Mouse (Mus musculus): ENCODE results near the gene Casp8ap2. TPM values are rescaled to one million over a fixed set of nuclear protein-coding genes. Genes with fewer than 3 reads are reported as not detected.

Casp8ap2 gene
- 47.0 and 50.4 TPM in 2 replicates for polyA plus RNA-seq (2015; fragmentation: Nextera tagmentation; extraction: Ambion mirVana)

DNA sequence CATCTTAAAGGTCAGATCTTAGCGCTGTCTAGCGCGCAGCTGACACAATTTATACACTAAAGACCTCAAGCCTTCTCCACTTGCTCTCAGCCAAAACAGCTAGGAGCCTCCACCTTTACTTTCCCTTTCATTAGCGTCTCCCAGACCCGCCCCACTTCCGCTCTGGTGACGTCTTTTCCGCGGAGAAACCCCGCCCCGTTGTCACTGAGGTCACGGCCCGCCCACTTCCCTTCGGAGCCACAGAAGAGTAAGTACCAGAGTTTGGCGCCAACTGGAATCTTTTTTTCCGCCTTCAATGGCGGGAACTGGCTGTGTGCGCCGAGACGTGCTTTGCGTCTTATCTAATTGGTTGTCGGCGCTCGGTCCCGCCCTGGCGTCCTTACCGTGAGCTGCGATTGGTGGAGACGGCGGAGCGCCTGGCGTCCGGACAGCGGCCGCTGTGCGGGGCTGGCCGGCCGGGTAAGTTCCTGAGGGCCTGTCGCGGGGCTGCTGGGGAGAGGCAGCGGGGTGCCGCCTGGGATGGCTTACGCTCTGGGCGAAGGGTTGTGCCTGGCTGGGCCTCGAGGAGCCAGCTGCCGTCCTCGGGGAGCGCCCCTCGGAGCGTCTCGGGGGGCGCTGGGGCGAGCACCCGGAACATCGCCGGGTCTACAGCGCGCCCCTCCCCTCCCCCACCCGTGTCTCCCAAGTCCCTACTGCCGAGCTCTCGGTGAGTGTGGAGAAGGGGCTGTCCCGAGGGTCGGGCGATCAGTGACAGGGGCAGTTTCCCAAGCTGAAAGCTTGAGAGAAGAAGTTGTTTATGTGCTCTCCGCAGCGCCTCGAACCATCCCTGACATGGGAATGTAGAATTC is at the start of gene Casp8ap2:
Gene Casp8ap2, plus strand, starts transcription at position 418 of the 848 bp plus-strand sequence.
- H3K27me3 ChIP-seq (ENCODE audit: control insufficient read depth, insufficient read depth, low read depth, low read length) = no peaks in the 10 kb centered on the region
- H3K4me1 ChIP-seq (replicated peaks; ENCODE audit: control insufficient read depth, insufficient read depth, low read length) = peaks cover 11% of the 10 kb centered on the region
- peak within 1 kb of the TSS; percentile 93 for H3K4me3 ChIP-seq (ENCODE audit: low read length)
- H3K9me3 ChIP-seq (ENCODE audit: control insufficient read depth, low read length) = no peaks in the 10 kb centered on the region
- H3K27ac ChIP-seq (ENCODE audit: low read length) = peak within 1 kb of the TSS; percentile 81
- peak within 1 kb of the TSS; percentile 89 for H3K9ac ChIP-seq (ENCODE audit: low read length)
- under 1% methylated on average over 58 of the region's 67 CpGs for WGBS
- no peaks in the 10 kb centered on the region for H3K36me3 ChIP-seq (ENCODE audit: control insufficient read depth, insufficient read depth, low read length)
- peak within 1 kb of the TSS; percentile 85 for H3K4me2 ChIP-seq (ENCODE audit: low read depth, low read length)
- ATAC-seq (ENCODE audit: low read depth) = peak; percentile 99

DNA sequence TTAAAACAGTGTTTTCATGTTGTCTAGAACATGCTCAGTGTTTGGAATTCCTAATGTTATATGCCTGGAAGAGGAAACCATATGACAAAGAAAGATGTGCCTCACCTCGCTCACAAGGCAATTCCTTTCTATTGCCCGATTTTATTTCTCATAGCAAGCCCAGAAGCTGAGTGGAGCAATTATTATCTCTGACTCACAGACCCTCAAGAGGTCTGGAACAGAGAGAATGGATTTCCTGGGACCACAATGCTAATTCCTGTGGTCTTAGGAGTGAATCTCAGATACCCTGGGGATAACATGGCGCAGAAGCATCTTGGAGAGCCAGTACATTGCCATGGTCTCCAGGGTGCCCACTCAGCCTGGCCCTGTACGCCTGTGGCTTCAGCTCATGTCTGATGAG is 46.2 kb upstream of the Casp8ap2 start:
- Histone ChIP-seq H3K4me1 (replicated peaks; ENCODE audit: control insufficient read depth, insufficient read depth, low read length) (no peaks in the 10 kb centered on the region), H3K36me3 (ENCODE audit: control insufficient read depth, insufficient read depth, low read length) (0 out of 2 replicates have a peak, but pooled peaks cover 3% of the 10 kb centered on the region), H3K27me3 (ENCODE audit: control insufficient read depth, insufficient read depth, low read depth, low read length) (no peaks in the 10 kb centered on the region), H3K4me3 (ENCODE audit: low read length) (no peak overlapping the region), H3K9me3 (ENCODE audit: control insufficient read depth, low read length) (no peaks in the 10 kb centered on the region), H3K27ac (ENCODE audit: low read length) (no peak overlapping the region), H3K9ac (ENCODE audit: low read length) (no peak overlapping the region), H3K4me2 (ENCODE audit: low read depth, low read length) (no peak overlapping the region)
- no peak for ATAC-seq (ENCODE audit: low read depth)
- WGBS = 81% methylated on average over 4 of the region's 4 CpGs

DNA sequence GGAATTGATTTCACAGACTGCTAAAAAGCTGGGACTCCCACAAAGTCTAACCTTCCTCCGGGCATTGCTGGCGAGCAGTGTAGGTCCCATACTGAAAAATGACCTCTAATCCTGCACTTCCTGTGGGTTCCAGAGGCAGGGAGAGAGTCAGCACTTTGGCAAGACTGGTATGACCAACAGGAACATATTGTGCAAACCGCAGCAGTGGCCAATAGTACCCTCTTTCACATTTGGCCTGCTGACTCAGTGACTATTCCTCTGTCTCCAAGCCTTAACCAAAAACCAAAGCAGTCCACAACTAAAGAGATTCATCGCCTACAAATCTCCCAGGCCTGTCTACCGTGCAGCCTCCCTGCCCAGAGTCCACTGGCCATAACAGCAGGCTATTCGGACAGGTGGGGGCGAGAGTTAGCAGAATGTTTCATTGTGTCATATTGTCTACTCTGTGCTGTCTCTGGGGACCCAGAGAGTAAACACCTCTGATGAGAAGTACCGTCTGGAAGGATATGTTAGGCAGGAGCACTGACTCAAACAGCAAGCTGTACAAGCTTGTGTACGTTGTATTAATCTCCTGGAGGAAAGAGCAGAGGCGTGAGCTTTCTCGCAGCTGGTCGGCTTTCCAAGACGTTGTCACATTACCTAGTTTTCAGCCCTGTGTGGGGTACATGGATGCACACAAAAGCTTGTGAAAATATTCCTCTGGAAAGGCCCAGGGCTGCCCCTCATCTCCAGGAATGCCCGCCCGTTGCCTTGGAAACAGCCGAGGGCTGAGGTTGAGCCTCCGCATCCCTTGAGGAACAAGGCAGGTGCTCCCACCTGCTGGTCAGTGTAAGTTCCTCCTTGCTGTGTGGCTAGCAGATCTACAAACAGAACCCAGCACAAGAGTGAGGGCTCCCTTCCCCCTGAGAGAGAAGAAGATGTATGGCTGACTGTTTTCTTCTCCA is 45.0 kb upstream of the Casp8ap2 start:
- peak; percentile 41 for ATAC-seq (ENCODE audit: low read depth)

DNA sequence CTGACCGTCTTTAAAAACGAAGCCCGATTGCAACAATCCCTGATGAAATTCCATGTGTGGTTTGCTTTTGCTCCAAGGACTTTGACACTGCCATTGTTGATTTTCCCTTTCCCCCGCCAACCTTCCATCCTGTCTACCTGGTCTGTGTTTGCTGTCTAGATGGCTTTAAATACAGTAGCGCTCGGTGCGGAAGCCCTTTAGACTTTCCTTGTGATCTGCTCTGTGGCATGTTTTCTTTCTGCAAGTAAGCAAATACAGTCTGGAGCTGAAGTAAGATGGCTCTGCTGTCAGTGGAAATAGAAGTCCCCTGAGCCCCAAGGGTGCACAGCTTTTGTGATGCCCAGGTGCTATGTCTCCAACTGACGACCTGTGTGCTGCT is 44.3 kb upstream of the Casp8ap2 start:
- H3K9me3 ChIP-seq (ENCODE audit: control insufficient read depth, low read length) = no peaks in the 10 kb centered on the region
- 0 out of 2 replicates have a peak, but pooled peaks cover 3% of the 10 kb centered on the region for H3K36me3 ChIP-seq (ENCODE audit: control insufficient read depth, insufficient read depth, low read length)
- H3K4me2 ChIP-seq (ENCODE audit: low read depth, low read length) = no peak overlapping the region
- no peak overlapping the region for H3K4me3 ChIP-seq (ENCODE audit: low read length)
- H3K27ac ChIP-seq (ENCODE audit: low read length) = no peak overlapping the region
- H3K27me3 ChIP-seq (ENCODE audit: control insufficient read depth, insufficient read depth, low read depth, low read length) = no peaks in the 10 kb centered on the region
- 50% methylated on average over 8 of the region's 8 CpGs for WGBS
- H3K9ac ChIP-seq (ENCODE audit: low read length) = no peak overlapping the region
- ATAC-seq (ENCODE audit: low read depth) = no peak
- no peaks in the 10 kb centered on the region for H3K4me1 ChIP-seq (replicated peaks; ENCODE audit: control insufficient read depth, insufficient read depth, low read length)

More for the DNA sequence above, 45.0 kb upstream of the Casp8ap2 start:
- Histone ChIP-seq H3K4me1 (replicated peaks; ENCODE audit: control insufficient read depth, insufficient read depth, low read length) (no peaks in the 10 kb centered on the region), H3K9me3 (ENCODE audit: control insufficient read depth, low read length) (no peaks in the 10 kb centered on the region), H3K27me3 (ENCODE audit: control insufficient read depth, insufficient read depth, low read depth, low read length) (no peaks in the 10 kb centered on the region), H3K27ac (ENCODE audit: low read length) (no peak overlapping the region), H3K4me2 (ENCODE audit: low read depth, low read length) (no peak overlapping the region), H3K4me3 (ENCODE audit: low read length) (no peak overlapping the region), H3K36me3 (ENCODE audit: control insufficient read depth, insufficient read depth, low read length) (0 out of 2 replicates have a peak, but pooled peaks cover 3% of the 10 kb centered on the region), H3K9ac (ENCODE audit: low read length) (no peak overlapping the region)
- 53% methylated on average over 17 of the region's 17 CpGs for WGBS

DNA sequence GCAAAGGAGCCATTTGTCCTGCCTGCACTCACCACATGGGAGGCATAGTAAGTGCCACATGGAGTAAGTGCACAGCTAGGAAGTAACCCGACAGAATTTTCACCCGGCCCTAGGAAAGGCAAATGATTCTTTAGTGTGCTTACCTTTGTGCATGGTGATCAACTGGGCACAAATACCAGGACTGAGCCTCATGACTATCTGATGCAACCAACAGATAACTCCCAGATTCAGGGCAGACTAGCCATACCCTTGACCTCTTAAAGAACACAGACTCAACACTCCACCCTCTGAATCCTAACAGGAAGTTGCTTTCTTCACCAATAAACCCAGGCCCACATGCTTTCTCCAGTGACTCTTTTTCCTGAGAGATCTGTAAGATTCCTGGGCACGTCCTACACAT is 43.8 kb upstream of the Casp8ap2 start:
- H3K4me3 ChIP-seq (ENCODE audit: low read length) = no peak overlapping the region
- H3K9me3 ChIP-seq (ENCODE audit: control insufficient read depth, low read length) = no peaks in the 10 kb centered on the region
- H3K4me2 ChIP-seq (ENCODE audit: low read depth, low read length) = no peak overlapping the region
- H3K36me3 ChIP-seq (ENCODE audit: control insufficient read depth, insufficient read depth, low read length) = 0 out of 2 replicates have a peak, but pooled peaks cover 1% of the 10 kb centered on the region
- no peaks in the 10 kb centered on the region for H3K27me3 ChIP-seq (ENCODE audit: control insufficient read depth, insufficient read depth, low read depth, low read length)
- 44% methylated on average over 3 of the region's 3 CpGs for WGBS
- no peaks in the 10 kb centered on the region for H3K4me1 ChIP-seq (replicated peaks; ENCODE audit: control insufficient read depth, insufficient read depth, low read length)
- H3K27ac ChIP-seq (ENCODE audit: low read length) = no peak overlapping the region
- H3K9ac ChIP-seq (ENCODE audit: low read length) = no peak overlapping the region
- no peak for ATAC-seq (ENCODE audit: low read depth)

DNA sequence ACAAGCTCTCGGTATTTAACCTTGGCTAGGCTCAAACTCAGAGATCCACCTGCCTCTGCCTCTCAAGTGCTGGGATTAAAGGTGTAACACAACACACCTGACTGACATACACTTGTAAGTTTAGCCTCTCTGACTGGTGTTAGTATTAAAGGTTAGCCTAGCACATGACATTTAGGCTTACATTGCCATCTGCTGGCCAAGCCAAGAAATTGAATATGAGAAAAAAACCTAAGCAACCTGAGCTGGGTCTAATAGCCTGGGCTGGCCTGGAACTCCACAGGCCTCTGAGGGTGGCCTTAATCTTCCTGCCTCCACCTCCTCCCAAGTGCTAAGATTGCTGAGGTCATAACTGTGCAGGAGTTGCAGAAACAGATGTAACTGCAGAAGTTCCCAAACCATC is 43.1 kb upstream of the Casp8ap2 start:
- 0 out of 2 replicates have a peak, but pooled peaks cover 2% of the 10 kb centered on the region for H3K36me3 ChIP-seq (ENCODE audit: control insufficient read depth, insufficient read depth, low read length)
- no peak overlapping the region for H3K4me2 ChIP-seq (ENCODE audit: low read depth, low read length)
- no peak overlapping the region for H3K9ac ChIP-seq (ENCODE audit: low read length)
- H3K27ac ChIP-seq (ENCODE audit: low read length) = no peak overlapping the region
- no peaks in the 10 kb centered on the region for H3K27me3 ChIP-seq (ENCODE audit: control insufficient read depth, insufficient read depth, low read depth, low read length)
- WGBS = 59% methylated on average over 1 of the region's 1 CpGs
- no peaks in the 10 kb centered on the region for H3K9me3 ChIP-seq (ENCODE audit: control insufficient read depth, low read length)
- peak; percentile 50; the same call in 1 of the 2 replicates for ATAC-seq (ENCODE audit: low read depth)
- H3K4me3 ChIP-seq (ENCODE audit: low read length) = no peak overlapping the region
- no peaks in the 10 kb centered on the region for H3K4me1 ChIP-seq (replicated peaks; ENCODE audit: control insufficient read depth, insufficient read depth, low read length)

DNA sequence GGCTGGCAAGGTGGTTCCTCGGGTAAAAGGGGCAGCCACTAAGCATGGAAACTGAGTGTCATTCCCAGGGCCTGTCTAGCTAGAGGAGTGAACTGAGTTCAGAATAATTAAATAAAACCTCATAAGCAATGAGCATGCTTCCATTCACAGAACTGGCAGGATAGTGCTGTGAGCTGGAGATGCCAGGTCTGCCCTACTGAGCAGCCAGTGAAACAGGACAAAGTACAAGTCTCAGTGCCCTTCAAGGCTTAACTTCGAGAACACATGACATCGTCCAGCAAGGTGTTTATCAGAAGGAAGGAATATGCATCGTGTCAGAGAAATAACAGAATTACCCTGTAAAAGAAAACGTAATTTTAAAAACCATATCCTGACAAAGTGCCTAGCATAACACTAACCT is 41.7 kb upstream of the Casp8ap2 start:
- Histone ChIP-seq H3K4me2 (ENCODE audit: low read depth, low read length) (no peak overlapping the region), H3K27me3 (ENCODE audit: control insufficient read depth, insufficient read depth, low read depth, low read length) (no peaks in the 10 kb centered on the region), H3K27ac (ENCODE audit: low read length) (no peak overlapping the region), H3K4me1 (replicated peaks; ENCODE audit: control insufficient read depth, insufficient read depth, low read length) (no peaks in the 10 kb centered on the region), H3K36me3 (ENCODE audit: control insufficient read depth, insufficient read depth, low read length) (0 out of 2 replicates have a peak, but pooled peaks cover 2% of the 10 kb centered on the region), H3K9ac (ENCODE audit: low read length) (no peak overlapping the region), H3K4me3 (ENCODE audit: low read length) (no peak overlapping the region), H3K9me3 (ENCODE audit: control insufficient read depth, low read length) (no peaks in the 10 kb centered on the region)
- no peak for ATAC-seq (ENCODE audit: low read depth)
- 82% methylated on average over 5 of the region's 5 CpGs for whole genome bisulfite sequencing

DNA sequence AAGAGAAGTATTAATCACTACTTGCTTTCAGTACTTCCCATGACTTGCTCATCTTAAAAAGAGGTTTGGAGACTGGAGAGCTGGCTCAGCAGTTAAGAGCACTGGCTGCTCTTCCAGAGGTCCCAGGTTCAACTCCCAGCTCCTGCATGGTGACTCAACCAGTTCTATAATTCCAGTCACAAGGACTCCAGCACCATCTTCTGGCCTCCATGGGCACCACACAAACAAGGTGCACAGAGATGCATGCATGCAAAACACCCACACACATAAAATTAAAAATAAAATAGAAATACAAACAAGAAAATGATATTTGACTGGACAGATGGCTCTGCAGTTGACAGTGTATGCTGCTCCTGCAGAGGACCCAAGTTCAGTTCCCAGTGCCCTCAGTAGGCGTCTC is 40.6 kb upstream of the Casp8ap2 start:
- H3K4me3 ChIP-seq (ENCODE audit: low read length) = no peak overlapping the region
- no peaks in the 10 kb centered on the region for H3K27me3 ChIP-seq (ENCODE audit: control insufficient read depth, insufficient read depth, low read depth, low read length)
- no peak for ATAC-seq (ENCODE audit: low read depth)
- H3K9ac ChIP-seq (ENCODE audit: low read length) = no peak overlapping the region
- 81% methylated on average over 1 of the region's 1 CpGs for WGBS
- H3K36me3 ChIP-seq (ENCODE audit: control insufficient read depth, insufficient read depth, low read length) = 0 out of 2 replicates have a peak, but pooled peaks cover 2% of the 10 kb centered on the region
- H3K4me2 ChIP-seq (ENCODE audit: low read depth, low read length) = no peak overlapping the region
- no peaks in the 10 kb centered on the region for H3K9me3 ChIP-seq (ENCODE audit: control insufficient read depth, low read length)
- H3K27ac ChIP-seq (ENCODE audit: low read length) = no peak overlapping the region
- no peaks in the 10 kb centered on the region for H3K4me1 ChIP-seq (replicated peaks; ENCODE audit: control insufficient read depth, insufficient read depth, low read length)

DNA sequence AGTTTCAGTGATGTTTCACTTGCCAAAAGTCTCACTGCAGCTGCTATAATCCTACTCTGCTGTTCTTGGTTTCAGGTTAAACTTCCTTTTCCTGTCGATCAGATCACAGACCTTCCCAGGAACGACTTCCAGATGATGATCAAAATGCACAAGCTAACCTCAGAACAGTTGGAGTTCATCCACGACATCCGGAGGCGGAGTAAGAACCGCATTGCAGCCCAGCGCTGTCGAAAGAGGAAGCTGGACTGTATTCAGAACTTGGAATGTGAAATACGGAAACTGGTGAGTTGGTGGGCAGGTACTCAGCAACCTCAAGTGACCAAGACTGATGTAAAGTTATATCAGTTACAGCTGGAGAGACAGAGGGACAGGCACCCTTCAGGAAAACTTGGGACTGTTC is 40.1 kb upstream of the Casp8ap2 start:
- no peak overlapping the region for H3K27ac ChIP-seq (ENCODE audit: low read length)
- no peaks in the 10 kb centered on the region for H3K27me3 ChIP-seq (ENCODE audit: control insufficient read depth, insufficient read depth, low read depth, low read length)
- 57% methylated on average over 9 of the region's 9 CpGs for WGBS
- no peak overlapping the region for H3K4me3 ChIP-seq (ENCODE audit: low read length)
- H3K4me2 ChIP-seq (ENCODE audit: low read depth, low read length) = no peak overlapping the region
- no peaks in the 10 kb centered on the region for H3K4me1 ChIP-seq (replicated peaks; ENCODE audit: control insufficient read depth, insufficient read depth, low read length)
- no peak overlapping the region for H3K9ac ChIP-seq (ENCODE audit: low read length)
- 0 out of 2 replicates have a peak, but pooled peaks cover 2% of the 10 kb centered on the region for H3K36me3 ChIP-seq (ENCODE audit: control insufficient read depth, insufficient read depth, low read length)
- ATAC-seq (ENCODE audit: low read depth) = no peak
- H3K9me3 ChIP-seq (ENCODE audit: control insufficient read depth, low read length) = no peaks in the 10 kb centered on the region
